Mouse (Mus musculus): ENCODE data around the gene Arid5b.

GRCm38 (mm10) chr10:68119285-68119684, 159.3 kb downstream of the Arid5b start:
- TF ChIP-seq EP300 (IDR thresholded peaks at IDR 0.05; ENCODE audit: low read depth): peak; percentile 49; the same call in 1 of the 2 replicates
- no peak for TF ChIP-seq CTCF (IDR thresholded peaks at IDR 0.05; ENCODE audit: low read depth)

Measured in liver, embryonic 14.5 days (tissue).